Mouse (Mus musculus) 416B (cell line): ENCODE results near the gene Kif5a.
"Not testable (repeated sequence)": the region's sequence is repeated elsewhere in the genome, so short reads cannot be mapped to it uniquely, and the experiment has no call there.

Experiments used
- DNase-seq: peaks from one replicate; pipeline ENCODE4 v3.0.0; 2011; ENCODE audit warnings: low read depth

The Kif5a gene

DNA sequence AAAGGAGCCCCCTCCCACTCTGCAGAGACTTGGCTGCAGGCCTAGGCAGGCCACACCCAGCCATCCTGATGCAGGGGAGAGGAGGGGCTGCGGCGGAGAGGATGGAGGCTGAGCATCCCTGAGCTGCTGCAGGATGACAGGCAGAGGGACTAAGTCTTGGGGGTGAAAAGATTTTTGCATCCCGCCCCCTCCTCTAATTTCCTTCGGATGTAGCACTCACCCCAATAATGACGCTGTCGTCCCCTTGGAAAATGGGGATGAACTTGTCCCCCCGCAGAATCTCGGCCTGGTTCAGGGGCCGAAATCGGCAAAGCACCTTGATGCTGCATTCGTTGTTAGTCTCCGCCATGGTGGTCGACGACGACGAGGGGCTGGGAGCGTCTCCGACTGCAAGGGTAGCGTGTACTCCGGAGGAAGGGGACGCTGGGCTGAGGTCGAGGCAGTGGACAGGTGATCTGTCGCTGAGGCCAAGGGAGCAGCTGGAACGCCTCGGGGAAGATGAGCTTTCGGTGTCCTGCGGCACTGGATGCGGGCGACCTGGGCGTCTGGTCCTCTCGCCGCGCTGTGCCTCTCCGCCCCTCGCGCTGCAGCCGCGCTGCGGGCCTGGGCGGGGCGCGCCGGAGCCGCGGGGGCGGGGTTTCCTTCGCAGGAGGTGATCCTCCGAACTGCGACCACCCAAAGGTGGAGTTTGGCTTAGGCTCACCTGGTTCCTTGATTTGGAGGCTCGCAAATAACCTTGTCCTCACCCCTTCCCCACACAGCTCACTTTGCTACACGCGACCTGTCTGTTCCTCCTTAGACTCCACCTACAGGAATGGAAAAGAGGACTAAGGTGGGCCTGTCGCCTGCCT is at the start of gene Kif5a:
Gene Kif5a (minus strand): TSS at position 801 of the 851 bp plus-strand sequence.
- DNase-seq, result no peak

DNA sequence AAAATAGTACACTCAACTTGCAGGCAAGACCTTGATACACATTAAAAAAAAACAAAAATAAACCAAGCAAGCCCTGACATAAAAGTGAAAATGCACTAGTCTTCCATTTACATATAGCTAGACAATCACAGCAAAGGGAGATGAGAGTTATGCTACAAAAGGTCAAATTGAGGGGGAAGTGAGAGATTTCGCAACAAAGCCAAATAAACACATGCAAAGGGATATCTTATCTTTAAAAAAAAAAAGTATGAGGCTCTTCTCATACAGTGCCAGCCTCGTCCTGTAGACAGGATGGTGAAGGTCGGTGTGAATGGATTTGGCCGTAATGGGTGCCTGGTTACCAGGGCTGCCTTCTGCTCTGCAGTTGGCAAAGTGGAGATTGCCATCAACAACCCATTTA is 49.7 kb upstream of the Kif5a start:
- DNase-seq, result peak; percentile 76

DNA sequence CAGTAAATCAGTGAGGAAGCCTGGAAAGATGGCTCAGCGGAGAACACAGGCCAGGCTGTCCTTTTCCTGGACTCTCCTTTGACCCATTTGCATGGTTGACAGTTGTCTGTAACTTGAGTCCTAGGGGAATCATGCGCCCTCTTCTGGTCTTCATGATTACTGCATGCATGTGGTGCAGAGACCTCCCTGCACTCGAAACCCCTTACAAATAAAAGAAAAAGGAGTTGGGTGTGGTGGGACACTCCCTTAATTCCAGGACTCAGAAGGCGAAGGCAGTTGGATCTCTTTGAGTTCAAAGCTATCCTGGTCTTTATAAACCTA is 49.2 kb upstream of the Kif5a start:
- peak; percentile 91 for DNase-seq

DNA sequence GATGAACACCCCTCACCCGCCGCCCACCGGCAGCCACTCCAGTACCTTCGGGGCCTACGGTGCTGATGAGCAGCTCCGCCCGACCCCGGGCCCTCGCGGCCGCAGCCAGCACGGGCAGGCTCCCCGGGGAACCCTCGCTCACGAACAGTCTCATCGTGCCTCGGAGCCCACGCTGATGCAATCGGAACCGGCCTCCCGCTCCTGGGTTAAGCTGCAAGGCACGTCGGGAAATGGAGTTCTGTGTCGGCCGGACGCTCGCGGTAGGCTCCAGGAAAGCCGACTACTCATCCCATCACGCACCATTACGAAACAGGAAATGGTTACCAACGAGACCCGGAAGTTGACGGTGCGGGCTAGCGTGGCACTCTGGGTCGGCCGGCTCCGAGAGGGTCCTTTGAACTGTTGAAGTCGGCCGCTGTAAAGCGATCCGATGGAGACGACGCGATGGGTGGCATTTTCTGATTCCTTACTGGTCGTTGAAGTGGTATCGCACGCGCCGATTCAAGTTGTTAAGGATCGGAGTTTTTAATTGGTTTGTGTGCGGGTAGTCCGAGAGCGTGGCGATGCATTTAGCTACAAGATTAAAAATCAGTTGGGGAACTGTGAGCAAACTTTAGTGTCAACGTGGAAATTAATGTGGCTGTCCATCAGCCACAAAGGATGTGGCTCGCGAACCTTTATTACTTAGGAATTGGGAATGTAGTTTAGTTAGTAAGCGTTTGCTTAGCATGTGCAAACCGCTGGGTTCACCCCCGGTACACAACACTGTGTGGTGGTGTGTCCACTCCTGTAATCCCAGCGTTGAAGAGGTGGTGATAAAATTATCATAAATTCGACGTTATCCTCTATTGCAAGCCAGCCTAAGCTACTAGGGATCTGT is 48.6 kb upstream of the Kif5a start, which contains the start of gene Mars:
Gene Mars (minus strand): TSS at position 311 of the 880 bp plus-strand sequence.
- DNase-seq, result peak; percentile 97

DNA sequence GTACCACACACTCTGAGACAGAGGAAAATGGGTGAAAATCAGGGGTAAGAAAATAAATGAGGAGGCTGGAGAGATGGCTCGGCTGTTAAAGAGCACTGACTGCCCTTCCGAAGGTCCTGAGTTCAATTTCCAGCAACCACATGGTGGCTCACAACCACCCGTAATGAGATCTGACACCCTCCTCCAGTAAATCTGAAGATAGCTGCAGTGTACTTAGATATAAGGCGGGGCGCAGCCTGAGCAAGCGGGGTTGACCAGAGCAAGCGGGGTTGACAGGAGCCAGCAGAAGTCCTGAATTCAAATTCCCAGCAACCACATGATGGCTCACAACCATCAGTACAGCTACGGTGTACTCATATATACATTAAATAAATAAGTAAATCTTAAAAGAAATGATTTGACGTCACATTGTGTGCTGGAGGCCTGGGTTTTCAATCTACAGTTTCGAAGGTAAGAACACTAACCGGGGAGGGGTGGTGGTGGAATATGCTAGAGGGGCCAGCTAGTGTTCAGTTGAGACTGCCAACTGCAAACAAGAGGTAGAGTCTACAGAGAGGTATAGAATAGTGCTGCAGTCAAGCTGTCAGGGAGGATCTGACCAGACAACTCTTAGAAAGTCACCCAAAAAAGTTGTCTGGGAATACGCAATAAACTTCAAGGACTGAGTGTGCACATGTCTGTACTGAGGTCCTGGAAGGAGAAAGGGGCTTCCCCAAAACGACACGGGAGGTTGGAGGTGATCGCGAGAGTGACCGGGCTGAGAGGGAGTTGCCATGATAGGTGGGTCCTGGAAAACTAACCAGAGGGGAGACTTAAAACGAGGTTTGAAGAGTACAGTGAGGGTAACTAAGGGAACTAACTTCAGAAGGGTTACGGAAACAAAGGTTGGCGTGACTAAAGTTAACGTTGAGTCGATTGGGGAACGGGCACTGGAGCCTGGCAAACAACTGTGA is 47.7 kb upstream of the Kif5a start:
- DNase-seq, result peak; percentile 81

DNA sequence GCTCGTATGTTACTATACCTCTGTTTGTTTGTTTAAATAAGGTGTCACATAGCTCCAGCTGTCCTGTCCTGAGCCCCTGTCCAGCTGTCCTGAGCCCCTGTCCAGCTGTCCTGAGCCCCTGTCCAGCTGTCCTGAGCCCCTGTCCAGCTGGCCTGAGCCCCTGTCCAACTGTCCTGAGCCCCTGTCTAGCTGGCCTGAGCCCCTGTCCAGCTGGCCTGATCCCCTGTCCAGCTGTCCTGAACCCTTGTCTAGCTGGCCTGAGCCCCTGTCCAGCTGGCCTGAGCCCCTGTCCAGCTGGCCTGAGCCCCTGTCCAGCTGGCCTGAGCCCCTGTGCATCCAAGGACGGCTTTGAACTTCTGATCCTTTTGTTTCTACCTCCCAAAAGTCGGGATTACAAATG is 46.0 kb upstream of the Kif5a start:
- not testable (repeated sequence) for DNase-seq

DNA sequence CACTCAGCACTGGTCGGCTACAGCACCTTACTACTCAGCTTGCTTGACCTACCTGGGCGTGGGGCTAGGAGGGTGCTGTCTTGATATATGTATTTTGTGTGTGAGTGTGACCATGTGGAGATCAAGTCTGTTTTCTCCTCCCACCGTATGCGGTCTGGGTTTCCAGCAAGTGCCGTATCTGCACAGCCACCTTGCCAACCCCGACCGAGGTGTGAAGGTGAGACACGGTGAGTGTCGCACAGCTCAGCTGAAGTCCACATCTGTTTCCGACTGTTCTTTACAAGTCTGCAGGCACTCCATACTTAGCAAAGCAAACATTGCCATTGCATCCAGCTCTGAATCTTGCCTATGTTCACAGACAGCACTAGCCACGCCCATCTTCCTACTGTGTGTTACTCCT is 40.0 kb upstream of the Kif5a start:
- DNase-seq, result no peak

DNA sequence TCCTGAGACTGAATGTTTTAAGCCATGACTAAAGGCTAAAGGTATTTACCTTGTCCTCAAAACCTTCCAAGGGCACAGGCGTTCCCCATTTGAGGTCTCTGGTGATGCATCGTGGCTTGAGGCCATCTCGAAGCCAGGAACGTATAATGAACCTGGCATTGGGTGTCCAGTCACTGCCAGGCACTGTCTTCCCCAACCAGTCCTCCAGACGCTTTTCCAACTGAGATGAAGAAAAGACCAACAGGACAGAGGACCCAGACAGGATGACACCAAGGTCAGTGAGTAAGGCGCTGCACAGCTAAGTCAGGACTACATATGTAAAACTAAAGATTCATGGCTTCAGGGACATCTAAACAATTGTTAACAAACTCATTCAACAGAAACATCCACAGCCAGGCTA is 37.2 kb upstream of the Kif5a start:
- no peak for DNase-seq

DNA sequence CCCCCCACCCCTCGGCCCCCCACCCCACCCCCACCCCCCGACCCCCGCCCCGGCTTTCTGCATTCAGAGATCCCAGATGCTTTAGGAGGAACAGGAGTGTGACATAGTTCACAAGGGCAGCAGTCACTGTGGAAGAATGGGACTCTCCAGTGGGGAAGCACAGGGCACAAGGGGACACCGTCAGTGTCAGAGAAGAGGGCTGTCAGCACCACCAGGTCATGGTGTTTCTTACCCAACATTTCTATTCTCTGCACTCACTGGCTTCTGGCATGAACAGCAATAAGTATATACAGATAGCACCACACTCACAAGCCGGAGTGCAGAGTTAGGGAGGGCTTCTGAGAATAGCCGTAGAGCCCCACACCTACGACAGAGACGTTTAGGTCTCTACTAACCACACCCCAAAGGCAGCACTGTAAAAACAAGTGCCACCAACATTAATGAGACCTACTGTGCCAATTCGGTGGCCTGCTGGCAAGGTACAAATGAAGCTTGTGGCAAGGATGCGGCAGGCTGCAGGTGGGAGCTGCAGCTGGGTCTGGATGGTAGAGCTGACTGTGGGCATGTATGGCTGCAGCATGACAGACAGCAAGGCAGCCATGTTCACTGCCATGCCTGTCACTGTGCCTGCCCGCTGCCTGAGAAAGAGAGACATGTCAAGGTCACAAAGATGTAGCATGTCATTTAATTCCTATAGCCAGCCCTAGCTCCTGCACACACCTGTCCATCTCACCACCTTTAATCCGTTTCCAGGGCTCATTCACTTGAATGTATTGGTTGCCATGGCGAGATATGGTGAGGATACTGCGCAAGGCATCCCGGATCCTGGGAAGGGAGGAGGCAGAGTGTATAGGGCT is 34.1 kb upstream of the Kif5a start:
- no peak for DNase-seq

DNA sequence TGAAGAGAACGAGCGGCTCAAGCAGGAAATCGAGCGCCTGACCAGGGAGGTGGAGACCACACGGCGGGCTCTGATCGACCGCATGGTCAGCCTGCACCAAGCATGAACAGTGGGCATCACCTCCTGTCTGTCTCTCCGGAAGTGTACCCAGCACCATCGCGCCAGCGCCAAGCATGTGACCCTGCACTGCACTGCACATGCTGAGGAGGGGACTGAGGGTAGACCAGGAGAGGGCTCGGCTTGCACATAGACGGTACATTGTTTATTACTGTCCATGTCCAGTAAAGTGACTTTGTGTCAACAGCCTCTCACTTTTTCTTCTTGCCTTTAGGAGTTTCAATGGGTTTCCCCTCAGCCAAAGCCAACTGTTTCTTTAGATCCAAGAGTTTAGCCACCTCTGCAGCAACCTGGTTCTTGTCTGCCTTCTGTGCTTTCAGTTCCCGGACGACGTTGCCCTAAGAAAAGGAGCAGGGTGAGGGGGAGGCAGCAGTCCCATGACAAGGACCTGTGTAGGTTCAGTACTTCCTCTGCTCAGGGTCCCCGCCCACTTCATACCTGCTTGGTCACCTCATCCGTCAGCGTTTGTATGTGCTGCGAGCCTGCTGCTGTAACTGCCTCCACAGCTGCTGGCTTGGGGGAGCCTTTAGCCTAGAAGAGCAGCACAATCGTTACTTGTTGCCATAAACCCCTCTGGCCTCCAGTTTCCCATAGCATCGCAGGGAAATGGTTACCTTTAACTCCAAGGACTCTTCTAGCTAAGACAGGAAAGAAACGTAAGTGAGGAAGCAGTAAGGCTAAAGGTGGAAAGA is 33.0 kb upstream of the Kif5a start:
- DNase-seq, result no peak

DNA sequence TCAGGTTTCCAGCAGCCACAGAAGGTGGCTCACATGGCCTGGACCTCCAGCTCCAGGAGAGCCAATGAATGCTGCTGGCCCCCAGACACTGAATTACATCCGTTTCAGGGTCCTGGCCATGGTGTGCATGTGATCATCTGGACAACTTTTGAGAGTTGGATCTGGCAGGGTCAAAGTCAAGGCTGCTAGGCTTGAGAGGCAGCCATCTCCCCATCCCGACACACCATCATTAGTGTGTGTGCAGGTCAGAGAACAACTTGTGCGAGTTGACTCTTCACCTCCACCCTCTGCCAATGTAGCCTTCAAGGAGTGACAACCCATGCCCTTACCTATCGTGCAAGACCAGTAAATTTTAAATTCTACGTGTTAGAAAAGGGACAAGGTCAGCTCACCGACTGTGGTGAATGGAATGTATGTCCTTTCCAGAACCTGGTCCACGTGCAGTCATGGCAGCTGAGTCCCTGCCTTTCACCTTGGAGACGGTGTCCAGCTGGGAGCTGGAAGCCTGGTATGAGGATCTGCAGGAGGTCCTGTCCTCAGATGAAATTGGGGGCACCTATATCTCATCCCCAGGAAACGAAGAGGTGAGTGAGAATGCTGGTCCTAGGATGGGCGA is 31.9 kb upstream of the Kif5a start:
- DNase-seq, result no peak

DNA sequence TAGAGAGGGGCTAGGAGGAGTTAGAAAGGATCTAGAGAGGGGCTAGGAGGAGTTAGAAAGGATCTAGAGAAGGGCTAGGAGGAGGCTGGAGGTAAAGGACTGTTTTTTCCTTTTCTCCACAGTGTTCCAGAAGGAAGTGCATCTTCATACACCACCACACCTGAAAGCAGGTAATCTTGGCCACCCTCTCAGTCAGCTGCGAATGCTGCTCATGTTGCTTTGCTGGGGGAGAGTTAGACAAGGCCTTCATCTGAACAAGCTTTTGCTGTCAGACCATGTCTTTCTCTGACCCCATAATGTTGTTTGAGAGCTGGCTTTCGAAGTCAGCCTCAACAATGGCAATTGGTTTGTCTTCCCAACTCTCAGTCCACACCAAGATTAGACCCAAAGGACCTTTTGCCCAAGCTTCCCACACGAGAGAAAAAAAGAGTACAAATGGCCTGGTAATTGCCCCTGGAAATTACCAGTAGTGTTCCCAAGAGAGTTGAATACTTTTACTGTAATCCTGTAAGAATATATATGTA is 30.5 kb upstream of the Kif5a start:
- DNase-seq, result no peak

DNA sequence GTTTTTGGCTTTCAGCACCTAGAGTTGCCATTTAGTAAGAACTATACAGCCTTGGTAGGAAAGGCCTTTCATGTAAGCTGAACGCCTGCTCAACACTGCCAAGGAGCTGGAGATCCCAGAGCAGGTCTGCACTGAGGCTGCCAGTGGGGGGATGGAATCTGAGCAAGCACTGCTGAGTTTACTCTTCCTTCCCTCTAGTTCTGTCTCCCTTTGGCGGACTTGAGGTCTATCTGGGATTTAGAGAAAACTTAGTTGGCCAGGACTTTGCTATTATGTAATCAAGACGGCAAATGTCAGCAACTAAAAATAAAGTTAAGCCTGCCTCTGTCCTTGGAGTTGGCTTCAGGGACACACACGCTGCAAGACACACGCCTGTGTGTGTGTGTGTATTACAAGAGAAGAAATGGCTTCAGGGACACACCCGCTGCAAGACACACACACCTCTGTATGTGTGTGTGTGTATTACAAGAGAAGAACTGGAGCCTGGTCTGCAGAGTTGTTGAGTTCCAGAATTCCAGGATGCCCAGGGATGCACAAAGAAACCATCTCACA is 29.9 kb upstream of the Kif5a start:
- no peak for DNase-seq

DNA sequence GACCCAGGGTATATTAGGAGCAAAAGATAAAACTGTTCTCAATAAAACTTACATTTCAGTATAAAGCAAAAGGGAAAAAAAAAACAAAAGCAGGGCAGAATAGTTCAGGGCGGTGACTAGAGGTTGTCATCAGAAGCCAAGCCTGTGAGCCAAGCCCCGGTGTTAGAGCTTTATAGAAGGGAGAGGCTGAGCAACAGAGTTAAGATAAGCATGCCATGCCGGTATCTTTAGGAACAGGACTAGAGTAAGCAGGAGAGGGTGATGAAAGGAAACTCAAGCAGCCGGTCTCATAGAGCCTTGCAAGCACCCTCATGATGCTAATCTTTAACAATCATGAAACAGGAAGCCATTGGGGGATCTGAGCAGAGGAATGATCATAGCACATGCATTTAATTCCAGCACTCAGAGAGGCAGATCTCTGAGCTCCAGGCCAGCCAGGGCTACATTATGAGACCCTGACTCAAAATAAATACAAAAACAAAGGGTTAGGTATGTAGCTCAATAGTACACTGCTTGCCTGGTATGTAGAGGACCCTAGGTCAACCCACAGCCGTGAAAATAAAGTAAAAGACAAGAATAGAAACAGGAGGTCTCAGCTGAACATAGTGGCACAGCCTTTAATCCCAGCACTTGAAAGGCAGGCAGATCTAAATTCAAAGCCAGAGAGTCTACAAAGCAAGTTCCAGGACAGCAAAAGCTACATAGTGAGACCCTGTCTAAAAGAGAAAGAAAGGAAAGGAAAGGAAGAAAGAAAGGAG is 28.9 kb upstream of the Kif5a start:
- DNase-seq, result peak; percentile 53

DNA sequence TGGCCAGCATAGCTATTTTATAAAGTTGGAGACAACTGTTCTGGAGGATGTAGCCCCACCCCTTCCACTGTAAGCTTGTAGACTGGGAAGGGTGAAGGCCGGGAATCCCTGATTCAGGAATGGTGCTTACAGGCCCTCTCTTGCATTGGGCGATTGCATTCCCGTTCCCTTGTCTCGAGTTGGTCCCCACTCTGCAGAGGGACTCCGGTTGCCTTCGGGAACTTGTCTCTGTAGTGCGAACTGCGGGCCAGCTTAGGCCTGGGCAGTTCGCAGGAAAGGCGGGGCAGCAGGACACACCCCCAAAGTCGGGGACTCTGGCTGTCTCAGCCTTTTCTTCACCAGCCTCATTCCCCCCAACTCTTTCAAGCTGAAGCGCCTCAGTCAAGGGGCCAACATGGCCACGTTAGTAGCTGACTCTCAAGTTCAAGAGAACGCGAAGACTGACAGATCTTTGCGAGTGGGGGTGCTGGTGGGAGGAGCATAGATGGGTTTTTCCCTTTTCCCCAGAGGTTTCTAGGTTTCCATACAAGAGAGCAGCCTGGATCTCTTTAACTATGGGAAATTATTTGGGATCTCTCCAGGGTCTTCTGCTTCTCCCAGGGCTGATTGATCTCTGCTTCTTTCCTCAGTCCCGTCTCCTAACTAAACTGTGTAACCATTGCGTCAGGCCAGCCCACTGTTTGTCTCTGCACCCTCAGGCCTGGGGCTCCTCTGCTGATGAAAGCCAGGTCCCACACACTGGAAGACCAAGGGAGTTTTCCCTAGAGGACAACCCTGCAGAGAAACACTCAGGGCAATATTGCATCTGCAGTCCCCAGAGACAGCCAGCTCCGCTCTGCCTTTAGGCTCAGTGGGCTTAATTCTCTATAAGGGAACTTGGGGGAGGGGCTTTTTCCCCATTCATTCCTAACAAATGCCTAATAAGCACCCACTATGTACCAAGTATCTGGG is 28.1 kb upstream of the Kif5a start:
- peak; percentile 79 for DNase-seq

DNA sequence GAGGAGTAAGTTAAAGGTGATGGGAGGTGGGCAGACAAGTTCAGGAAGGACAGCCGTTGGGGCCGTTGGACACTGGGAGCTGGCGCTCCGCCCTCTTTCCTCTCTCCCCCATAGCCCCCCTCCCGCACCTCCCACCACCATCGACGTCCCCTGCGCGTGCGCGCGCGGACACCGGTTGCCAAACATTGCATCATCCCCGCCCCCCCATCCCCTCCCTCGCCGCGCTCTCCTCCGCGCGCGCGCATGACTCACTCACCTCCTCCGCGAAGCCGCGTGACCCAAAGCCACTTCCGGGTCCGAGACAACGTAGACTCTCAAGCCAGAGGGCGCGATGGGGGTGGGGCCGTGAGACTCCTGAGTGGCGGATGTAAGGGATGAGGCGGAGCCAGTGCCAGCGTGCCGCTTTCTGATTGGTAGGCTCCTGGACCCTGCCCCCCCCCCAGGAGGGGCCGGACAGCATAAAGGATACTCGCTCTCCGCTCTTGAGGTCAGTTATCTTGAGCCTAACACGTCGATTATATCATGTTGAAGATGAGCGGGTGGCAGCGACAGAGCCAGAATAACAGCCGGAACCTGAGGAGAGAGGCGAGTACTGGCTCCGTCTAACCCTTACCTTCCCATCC is 27.3 kb upstream of the Kif5a start:
- peak; percentile 100 for DNase-seq
